Mouse (Mus musculus): ENCODE data around the gene Gpr107. TPM values are rescaled to one million over a fixed set of nuclear protein-coding genes. Genes with fewer than 3 reads are reported as not detected.
A peak's percentile ranks its signal among the peaks of the same experiment; 100 is the strongest.
"Not testable (repeated sequence)": the region's sequence is repeated elsewhere in the genome, so short reads cannot be mapped to it uniquely, and the experiment has no call there.

Gpr107 gene
- total RNA-seq, 2 experiments from 2014 or later: 12.1 to 13.6 TPM

GRCm38 (mm10) chr2:31147054-31147453, 5.1 kb upstream of the Gpr107 start:
- ATAC-seq (replicated peaks; ENCODE audit: poor library complexity): peak; percentile 22; the same call in 1 of the 2 replicates

- ATAC-seq (replicated peaks; ENCODE audit: poor library complexity): peak; percentile 69
Measured at GRCm38 (mm10) chr2:31150762-31151161, 1.4 kb upstream of the Gpr107 start.

- peak; percentile 82 for ATAC-seq (replicated peaks; ENCODE audit: poor library complexity)
Measured at GRCm38 (mm10) chr2:31156846-31157245, 4.7 kb downstream of the Gpr107 start.

- ATAC-seq (replicated peaks; ENCODE audit: poor library complexity): peak; percentile 65
Measured at GRCm38 (mm10) chr2:31160147-31160920, 8.2 kb downstream of the Gpr107 start.

- no peak for ATAC-seq (replicated peaks; ENCODE audit: poor library complexity)
Measured at GRCm38 (mm10) chr2:31161620-31162019, 9.5 kb downstream of the Gpr107 start.

GRCm38 (mm10) chr2:31163361-31164118, 11.4 kb downstream of the Gpr107 start:
- ATAC-seq (replicated peaks; ENCODE audit: poor library complexity): peak; percentile 31; the same call in 1 of the 2 replicates

GRCm38 (mm10) chr2:31164841-31165455, 12.8 kb downstream of the Gpr107 start:
- no peak for ATAC-seq (replicated peaks; ENCODE audit: poor library complexity)

GRCm38 (mm10) chr2:31165529-31165928, 13.4 kb downstream of the Gpr107 start:
- no peak for ATAC-seq (replicated peaks; ENCODE audit: poor library complexity)

- ATAC-seq (replicated peaks; ENCODE audit: poor library complexity): not testable (repeated sequence)
Measured at GRCm38 (mm10) chr2:31167571-31167970, 15.5 kb downstream of the Gpr107 start.

GRCm38 (mm10) chr2:31169001-31169400, 16.9 kb downstream of the Gpr107 start:
- no peak for ATAC-seq (replicated peaks; ENCODE audit: poor library complexity)

GRCm38 (mm10) chr2:31170164-31170563, 18.0 kb downstream of the Gpr107 start:
- ATAC-seq (replicated peaks; ENCODE audit: poor library complexity): 0 out of 2 replicates have a peak, but pooled peaks have one; percentile 14

- 0 out of 2 replicates have a peak, but pooled peaks have one; percentile 17 for ATAC-seq (replicated peaks; ENCODE audit: poor library complexity)
Measured at GRCm38 (mm10) chr2:31172001-31172400, 19.9 kb downstream of the Gpr107 start.

GRCm38 (mm10) chr2:31172536-31172935, 20.4 kb downstream of the Gpr107 start:
- no peak for ATAC-seq (replicated peaks; ENCODE audit: poor library complexity)

- no peak for ATAC-seq (replicated peaks; ENCODE audit: poor library complexity)
Measured at GRCm38 (mm10) chr2:31173290-31173689, 21.2 kb downstream of the Gpr107 start.

GRCm38 (mm10) chr2:31178593-31178992, 26.5 kb downstream of the Gpr107 start:
- not testable (repeated sequence) for ATAC-seq (replicated peaks; ENCODE audit: poor library complexity)

- ATAC-seq (replicated peaks; ENCODE audit: poor library complexity): no peak
Measured at GRCm38 (mm10) chr2:31179471-31179870, 27.4 kb downstream of the Gpr107 start.

- ATAC-seq (replicated peaks; ENCODE audit: poor library complexity): no peak
Measured at GRCm38 (mm10) chr2:31180081-31180551, 28.0 kb downstream of the Gpr107 start.

- no peak for ATAC-seq (replicated peaks; ENCODE audit: poor library complexity)
Measured at GRCm38 (mm10) chr2:31182786-31183330, 30.7 kb downstream of the Gpr107 start.

- ATAC-seq (replicated peaks; ENCODE audit: poor library complexity): no peak
Measured at GRCm38 (mm10) chr2:31183830-31184229, 31.7 kb downstream of the Gpr107 start.

- ATAC-seq (replicated peaks; ENCODE audit: poor library complexity): no peak
Measured at GRCm38 (mm10) chr2:31188691-31189090, 36.6 kb downstream of the Gpr107 start.

GRCm38 (mm10) chr2:31189654-31190053, 37.5 kb downstream of the Gpr107 start:
- ATAC-seq (replicated peaks; ENCODE audit: poor library complexity): no peak
